Mouse (Mus musculus) cerebellum, adult 9-10 months (tissue): ENCODE measurements around the gene Cyld.
"Not testable (repeated sequence)": the region's sequence is repeated elsewhere in the genome, so short reads cannot be mapped to it uniquely, and the experiment has no call there.

Source experiments
- DNase-seq: peaks from one replicate; pipeline ENCODE4 v3.0.0; 2022

The Cyld gene

GRCm38 (mm10) chr8:88696721-88697641, at the start of gene Cyld:
Gene Cyld, plus strand, starts transcription at chr8:88697028.
- DNase-seq, result peak; percentile 100

- DNase-seq, result no peak
These were observed 48.5 kb upstream of the Cyld start for GRCm38 (mm10) chr8:88648322-88648721.

DNA sequence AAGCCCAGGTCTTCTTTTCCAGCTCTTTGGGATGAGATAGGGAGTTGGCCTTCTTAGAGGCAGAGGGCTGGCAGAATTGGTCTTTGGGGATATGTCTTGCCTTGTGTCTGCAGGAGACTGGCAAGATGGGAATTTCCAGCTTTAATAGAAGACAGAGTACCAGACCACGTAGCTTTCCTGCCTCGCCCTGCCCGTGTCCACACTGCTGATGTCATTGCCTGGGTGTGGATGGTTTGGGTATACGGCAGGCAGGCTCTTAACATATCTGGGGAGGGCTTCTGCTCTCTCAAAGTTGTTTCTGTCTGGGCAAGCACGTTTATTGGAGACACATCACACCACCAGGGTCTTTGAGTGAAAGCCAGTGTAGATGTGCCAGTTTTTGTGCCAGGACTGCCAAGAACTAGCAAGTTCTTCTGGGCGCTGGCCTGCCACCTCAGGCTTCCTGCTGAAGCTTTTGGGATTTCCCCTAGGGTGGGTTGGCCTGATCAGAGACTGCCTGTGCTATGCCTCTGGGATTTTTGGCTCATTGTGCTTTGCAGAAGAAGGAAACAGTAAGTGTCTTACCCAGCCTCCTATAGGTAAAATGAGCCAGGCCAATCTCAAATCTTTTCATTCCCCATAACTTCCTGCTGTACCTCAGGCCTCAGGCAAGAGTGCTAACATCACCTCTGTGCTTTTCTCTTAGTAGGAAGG, 46.7 kb upstream of the Cyld start:
- DNase-seq, result no peak

DNA sequence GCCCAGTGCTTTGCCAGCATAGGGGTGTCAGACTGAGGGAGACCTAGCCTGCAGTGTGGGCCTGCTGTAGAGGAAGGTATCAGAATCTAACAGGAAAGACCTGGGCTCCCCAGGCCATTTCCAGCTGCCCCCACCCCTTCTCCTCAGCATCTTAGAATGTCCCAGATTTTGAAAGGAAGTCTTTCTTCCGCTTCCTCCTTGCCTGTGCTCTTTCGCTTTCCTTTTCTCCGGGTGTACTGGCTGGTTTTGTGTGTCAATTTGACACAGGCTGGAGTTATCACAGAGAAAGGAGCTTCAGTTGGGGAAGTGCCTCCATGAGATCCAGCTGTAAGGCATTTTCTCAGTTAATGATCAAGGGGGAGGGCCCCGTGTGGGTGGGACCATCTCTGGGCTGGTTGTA, 45.7 kb upstream of the Cyld start:
- DNase-seq, result not testable (repeated sequence)

GRCm38 (mm10) chr8:88655334-88655733, 41.5 kb upstream of the Cyld start:
- DNase-seq, result no peak

GRCm38 (mm10) chr8:88659873-88660272, 37.0 kb upstream of the Cyld start:
- no peak for DNase-seq

GRCm38 (mm10) chr8:88662401-88662821, 34.4 kb upstream of the Cyld start:
- DNase-seq, result no peak

DNA sequence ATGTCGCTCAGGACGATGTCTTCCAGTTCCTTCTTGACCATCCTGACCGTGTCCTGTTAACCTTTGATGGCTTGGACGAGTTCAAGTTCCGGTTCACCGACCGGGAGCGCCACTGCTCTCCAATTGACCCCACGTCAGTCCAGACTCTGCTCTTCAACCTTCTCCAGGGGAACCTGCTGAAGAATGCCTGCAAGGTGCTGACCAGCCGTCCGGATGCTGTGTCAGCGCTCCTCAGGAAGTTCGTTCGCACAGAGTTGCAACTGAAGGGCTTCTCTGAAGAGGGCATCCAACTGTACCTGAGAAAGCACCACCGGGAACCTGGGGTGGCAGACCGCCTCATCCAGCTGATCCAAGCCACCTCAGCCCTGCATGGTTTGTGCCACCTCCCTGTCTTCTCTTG, 32.7 kb upstream of the Cyld start:
- DNase-seq, result no peak

DNA sequence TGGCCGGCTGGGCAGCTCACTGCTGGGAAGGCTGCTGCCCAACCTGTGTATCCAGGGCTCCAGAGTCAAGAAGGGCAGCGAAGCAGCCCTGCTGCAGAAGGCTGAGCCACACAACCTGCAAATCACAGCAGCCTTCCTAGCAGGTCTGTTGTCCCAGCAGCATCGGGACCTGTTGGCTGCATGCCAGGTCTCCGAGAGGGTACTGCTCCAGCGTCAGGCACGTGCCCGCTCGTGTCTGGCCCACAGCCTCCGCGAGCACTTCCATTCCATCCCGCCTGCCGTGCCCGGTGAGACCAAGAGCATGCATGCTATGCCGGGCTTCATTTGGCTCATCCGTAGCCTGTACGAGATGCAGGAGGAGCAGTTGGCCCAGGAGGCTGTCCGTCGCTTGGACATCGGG, 31.9 kb upstream of the Cyld start:
- DNase-seq, result peak; percentile 71

- DNase-seq, result no peak
These were observed 30.4 kb upstream of the Cyld start for GRCm38 (mm10) chr8:88666435-88666834.

DNA sequence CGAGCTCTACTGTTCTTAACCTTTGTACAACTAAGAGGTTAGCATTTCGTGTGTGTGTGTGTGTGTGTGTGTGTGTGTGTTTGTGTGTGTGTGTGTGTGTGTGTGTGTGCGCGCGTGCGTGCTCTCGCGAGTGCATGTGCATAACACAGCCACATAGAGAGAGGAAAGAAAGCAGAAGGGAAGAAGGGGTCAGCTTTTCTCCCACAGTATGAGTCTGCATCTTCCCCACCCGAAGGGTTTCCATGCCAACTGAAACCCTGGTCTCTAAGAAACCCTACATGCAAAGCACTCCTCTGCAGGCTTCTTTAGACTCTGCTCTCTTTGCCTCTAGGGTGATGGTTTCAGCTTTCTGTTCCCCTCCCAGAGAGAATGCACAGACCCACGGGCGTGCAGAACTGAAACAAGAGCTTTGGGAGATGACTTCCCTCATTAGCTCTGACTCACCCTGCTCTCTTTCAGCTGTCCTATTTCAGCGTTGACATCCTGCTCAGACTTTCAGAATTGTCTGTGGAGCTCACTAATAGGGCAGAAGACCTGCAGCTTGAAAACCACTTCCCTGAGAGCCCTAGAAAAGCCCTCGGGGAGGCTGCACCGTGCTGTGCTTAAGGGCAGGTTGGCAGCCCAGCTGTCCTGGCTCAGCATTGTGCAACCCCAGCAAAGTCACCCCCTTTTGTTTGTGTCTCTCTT, 28.3 kb upstream of the Cyld start:
- no peak for DNase-seq

DNA sequence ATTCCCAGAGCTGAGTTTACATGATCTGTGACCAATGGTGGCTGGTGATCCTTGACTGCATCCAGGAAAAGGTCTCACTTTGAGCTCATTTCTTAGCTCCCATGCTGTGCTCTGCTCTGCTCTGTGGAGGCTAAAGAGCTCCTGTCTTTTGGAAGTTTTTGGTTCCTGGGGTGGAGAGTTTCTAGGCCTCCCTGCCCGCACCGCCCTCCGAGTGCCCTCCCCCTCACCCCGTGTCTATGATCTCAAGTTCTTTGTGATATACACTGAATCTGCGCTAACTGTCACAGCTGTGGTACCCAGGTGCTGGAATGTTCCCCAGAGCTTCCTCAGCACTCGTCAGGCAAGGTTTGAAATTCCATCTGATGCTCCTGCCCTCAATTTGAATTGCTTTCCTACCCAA, 26.0 kb upstream of the Cyld start:
- no peak for DNase-seq

DNA sequence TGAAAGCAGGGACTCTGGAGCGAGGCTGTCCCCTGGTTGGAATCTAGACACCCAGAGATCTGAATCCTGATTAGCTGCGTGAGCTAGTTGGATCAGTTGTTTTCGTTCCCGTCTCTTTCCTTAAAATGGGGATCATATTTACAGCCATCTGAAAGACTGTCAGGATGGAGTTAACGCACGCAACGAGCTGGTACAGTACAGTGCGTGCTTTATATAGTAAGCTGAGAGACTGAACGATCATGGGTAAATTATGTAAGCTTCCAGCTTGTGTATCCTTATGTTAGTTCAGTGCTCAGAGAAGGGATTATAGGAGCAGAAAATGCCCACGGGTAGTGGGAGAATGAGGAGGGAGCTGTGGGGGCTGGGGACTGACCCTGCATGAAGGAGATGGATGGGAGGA, 25.3 kb upstream of the Cyld start:
- DNase-seq, result no peak

DNA sequence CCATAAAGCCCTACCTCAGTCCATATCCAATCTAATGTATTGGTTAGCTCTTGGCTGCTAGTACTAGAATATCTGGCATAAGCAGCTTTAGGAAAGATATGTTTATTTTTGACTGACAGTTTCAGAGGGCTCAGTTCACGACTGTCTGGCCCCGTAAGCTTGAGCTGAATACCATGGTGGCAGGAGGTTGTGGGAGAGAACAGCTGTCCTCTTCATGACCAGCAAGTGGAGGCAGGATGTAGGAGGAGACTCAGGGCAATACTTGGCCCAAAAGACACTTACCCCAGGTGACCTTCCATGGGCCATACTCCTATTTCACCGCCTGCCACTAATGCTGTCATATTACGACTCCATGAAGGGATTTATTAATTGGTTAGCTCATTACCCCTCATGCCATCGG, 23.0 kb upstream of the Cyld start:
- no peak for DNase-seq

- no peak for DNase-seq
These were observed 21.3 kb upstream of the Cyld start for GRCm38 (mm10) chr8:88675372-88676165.

- no peak for DNase-seq
These were observed 19.8 kb upstream of the Cyld start for GRCm38 (mm10) chr8:88677071-88677470.

GRCm38 (mm10) chr8:88680566-88680965, 16.3 kb upstream of the Cyld start:
- no peak for DNase-seq

GRCm38 (mm10) chr8:88681046-88681445, 15.8 kb upstream of the Cyld start:
- no peak for DNase-seq

DNA sequence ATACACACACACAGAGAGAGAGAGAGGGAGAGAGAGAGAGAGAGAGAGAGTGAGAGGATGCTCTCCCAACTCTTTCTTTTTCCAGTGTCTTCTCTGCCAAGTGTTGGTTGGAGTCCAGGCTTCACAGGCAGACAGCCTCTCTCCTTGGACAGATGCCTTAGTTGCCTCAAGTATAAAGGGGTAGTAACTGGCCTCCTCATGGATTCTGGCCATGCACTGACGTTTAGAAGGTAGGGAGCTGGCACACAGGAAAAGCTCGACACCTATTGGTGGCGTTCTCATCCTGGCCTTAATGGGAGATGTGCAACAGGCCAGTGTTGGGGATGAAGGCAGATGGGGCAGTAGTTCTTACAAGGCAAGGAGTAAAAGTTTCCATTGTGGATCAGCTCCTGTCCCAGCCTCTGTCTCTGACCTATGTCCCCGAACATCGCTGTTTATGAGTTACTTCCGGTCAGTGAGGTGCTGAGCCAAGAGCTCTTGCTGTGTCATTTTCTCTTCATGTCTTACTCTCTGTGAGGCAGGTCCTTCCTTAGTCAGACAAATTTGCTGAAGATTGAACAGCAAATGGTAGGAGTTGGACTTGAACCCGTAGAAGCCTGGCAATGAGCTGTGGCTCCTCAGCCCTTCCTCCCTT, 13.1 kb upstream of the Cyld start:
- DNase-seq, result no peak

DNA sequence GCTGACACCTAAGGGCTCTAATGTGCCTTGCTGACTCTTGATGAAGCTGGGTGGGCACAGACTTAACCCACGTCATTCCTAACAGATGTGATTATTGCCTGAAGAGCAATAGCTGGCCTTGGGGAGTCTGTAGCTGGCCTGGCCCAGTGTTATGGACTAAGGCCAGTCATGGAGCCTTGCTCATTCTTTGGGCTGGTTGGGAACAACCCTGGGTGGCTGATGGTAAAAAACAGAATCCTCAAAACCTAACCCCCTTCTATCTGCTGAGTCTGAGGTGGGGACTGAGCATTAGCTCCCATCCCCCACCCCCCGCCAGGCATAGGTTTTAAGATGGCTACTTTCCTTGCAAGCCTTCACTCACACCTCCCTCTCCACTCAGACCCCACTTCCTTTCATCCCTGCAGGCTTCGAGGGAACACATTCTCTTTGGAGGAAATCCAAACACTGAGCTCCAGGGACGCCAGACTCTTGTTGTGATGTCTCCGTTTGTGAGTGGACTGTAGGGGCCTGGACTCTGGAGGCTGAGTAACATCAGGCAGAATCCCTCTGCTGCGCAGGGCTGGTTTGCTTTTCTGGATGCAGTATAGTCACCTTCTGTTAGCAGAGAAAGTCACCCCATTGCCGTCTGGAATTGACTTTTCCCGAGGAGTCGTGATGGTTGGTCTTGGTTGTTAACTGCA, 10.5 kb upstream of the Cyld start:
- DNase-seq, result no peak

GRCm38 (mm10) chr8:88686906-88687235, 10.0 kb upstream of the Cyld start:
- DNase-seq, result no peak

DNA sequence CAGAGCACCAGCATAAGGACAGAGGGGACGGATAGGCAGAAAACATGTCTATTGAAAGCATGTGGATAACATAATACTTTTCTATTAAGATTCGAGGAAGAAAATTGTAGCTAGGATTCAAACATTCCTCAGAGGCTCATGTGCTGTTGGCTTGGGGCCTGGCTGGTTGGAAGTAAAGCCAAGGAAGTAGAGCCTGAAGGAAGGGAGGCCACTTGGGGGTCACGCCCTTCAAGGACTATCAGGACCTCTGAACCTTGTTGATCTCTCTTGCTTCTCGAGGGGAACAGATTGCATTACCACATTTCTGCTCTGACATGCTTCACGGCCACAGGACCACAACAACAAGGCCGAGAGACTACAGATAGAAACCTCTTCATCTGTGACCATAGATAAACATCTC, 7.7 kb upstream of the Cyld start:
- no peak for DNase-seq
